Mouse (Mus musculus) forebrain, embryonic 11.5 days (tissue): ENCODE measurements around the gene Plxnc1. TPM values are rescaled to one million over a fixed set of nuclear protein-coding genes. Genes with fewer than 3 reads are reported as not detected.
A peak's percentile ranks its signal among the peaks of the same experiment; 100 is the strongest.

Experiments
- ATAC-seq: fragments of 200-750 bp; cut with Nextera tagmentation; replicated peaks from 2 replicates; pipeline ENCODE4 v1.8.0; 2017; ENCODE audit warnings: moderate TSS enrichment; ENCODE audit not compliant: low FRiP score
- DNase-seq: peaks from one replicate; pipeline ENCODE4 v3.0.0-alpha.2; 2017; ENCODE audit warnings: low spot score
- H3K27ac ChIP-seq: fragments of 300-500 bp; sonication (generic); 2 replicates; pipeline ENCODE4 v1.5.1; 2014; ENCODE audit warnings: low read depth, low read length
- H3K27me3 ChIP-seq: fragments of 300-500 bp; sonication (generic); 2 replicates; pipeline ENCODE4 v1.6.1; 2014; ENCODE audit warnings: mild to moderate bottlenecking, low read length, mixed read lengths; ENCODE audit not compliant: control insufficient read depth, insufficient read depth
- H3K36me3 ChIP-seq: fragments of 300-500 bp; sonication (generic); 2 replicates; pipeline ENCODE4 v1.6.1; 2014; ENCODE audit warnings: mild to moderate bottlenecking, low read length, moderate library complexity, mixed read lengths; ENCODE audit not compliant: control insufficient read depth, insufficient read depth
- H3K4me1 ChIP-seq: fragments of 300-500 bp; sonication (generic); replicated peaks from 2 replicates; pipeline ENCODE4 v1.6.1; 2014; ENCODE audit warnings: low read length, mixed read lengths; ENCODE audit not compliant: control insufficient read depth, insufficient read depth
- H3K4me2 ChIP-seq: fragments of 300-500 bp; sonication (generic); 2 replicates; pipeline ENCODE4 v1.6.1; 2014; ENCODE audit warnings: low read depth, mild to moderate bottlenecking, low read length, moderate library complexity, mixed read lengths; ENCODE audit not compliant: severe bottlenecking
- H3K4me3 ChIP-seq: fragments of 300-500 bp; sonication (generic); 2 replicates; pipeline ENCODE4 v1.5.1; 2014; ENCODE audit warnings: low read depth, low read length
- H3K9ac ChIP-seq: fragments of 300-500 bp; sonication (generic); 2 replicates; pipeline ENCODE4 v1.6.1; 2014; ENCODE audit warnings: low read length
- H3K9me3 ChIP-seq: fragments of 300-500 bp; sonication (generic); 2 replicates; pipeline ENCODE4 v1.6.1; 2016; ENCODE audit warnings: low read length, mixed read lengths; ENCODE audit not compliant: control insufficient read depth
- WGBS: fragments of 180-500 bp; shearing (Covaris S2); extraction: QIAGEN DNeasy Blood & Tissue Kit; methylation state at CpG from one replicate; pipeline ENCODE4 v1.1.7; 2014; 5-methylcytosine and 5-hydroxymethylcytosine counted together
- polyA plus RNA-seq: library from polyadenylated mRNA; unstranded; fragments of >200 nt; fragmentation: Nextera tagmentation; extraction: Ambion mirVana; gene quantifications from 2 replicates; pipeline ENCODE4 v1.2.1, GENCODE M21; 2014

Gene Plxnc1
- polyA plus RNA-seq, 1 experiment from 2014 or later, result 7.5 TPM

DNA sequence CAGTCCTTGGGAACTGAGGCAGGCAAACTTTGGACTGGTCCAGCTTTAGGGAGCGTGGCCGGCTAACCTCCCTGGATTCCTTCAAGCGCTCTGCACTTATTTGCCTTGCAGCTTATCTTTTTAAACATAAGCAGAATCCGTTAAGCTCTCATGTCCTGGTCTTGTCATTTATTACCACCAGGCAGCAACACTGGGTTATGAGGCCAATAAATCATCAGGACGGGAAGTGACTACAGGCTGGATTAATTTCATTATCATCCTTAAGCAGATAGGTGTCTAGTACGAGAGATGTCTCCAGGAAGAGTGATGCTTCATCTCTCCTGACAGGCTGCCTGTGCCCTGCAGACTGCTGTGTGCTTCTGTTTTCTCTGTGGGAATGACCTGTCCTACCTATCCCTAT is 136.4 kb downstream of the Plxnc1 start:
- 86% methylated on average over 6 of the region's 6 CpGs for WGBS

GRCm38 (mm10) chr10:94807323-94807722 is 137.3 kb downstream of the Plxnc1 start:
- no peak overlapping the region for H3K9ac ChIP-seq

More for the DNA sequence above, 136.4 kb downstream of the Plxnc1 start:
- Histone ChIP-seq H3K36me3 (no peaks in the 10 kb centered on the region), H3K27ac (no peak overlapping the region), H3K4me2 (no peak overlapping the region), H3K9ac (no peak overlapping the region), H3K27me3 (no peaks in the 10 kb centered on the region), H3K4me3 (no peak overlapping the region), H3K9me3 (no peaks in the 10 kb centered on the region), H3K4me1 (no peaks in the 10 kb centered on the region; the same call in 1 of the 2 replicates)
- DNase-seq (peak; percentile 25), ATAC-seq (no peak)

GRCm38 (mm10) chr10:94804909-94805220 is 139.8 kb downstream of the Plxnc1 start:
- Histone ChIP-seq H3K36me3 (no peaks in the 10 kb centered on the region), H3K27ac (no peak overlapping the region), H3K27me3 (no peaks in the 10 kb centered on the region), H3K9me3 (no peaks in the 10 kb centered on the region), H3K4me2 (no peak overlapping the region), H3K9ac (no peak overlapping the region), H3K4me1 (no peaks in the 10 kb centered on the region), H3K4me3 (no peak overlapping the region)
- 88% methylated on average over 1 of the region's 1 CpGs for WGBS
- ATAC-seq, result no peak
- peak; percentile 30 for DNase-seq

More at GRCm38 (mm10) chr10:94807323-94807722, 137.3 kb downstream of the Plxnc1 start:
- H3K36me3 ChIP-seq, result no peaks in the 10 kb centered on the region
- no peak overlapping the region for H3K4me3 ChIP-seq
- H3K27me3 ChIP-seq, result no peaks in the 10 kb centered on the region
- ATAC-seq (no peak), DNase-seq (no peak)
- 85% methylated on average over 7 of the region's 7 CpGs for WGBS
- H3K4me2 ChIP-seq, result no peak overlapping the region
- no peak overlapping the region for H3K27ac ChIP-seq
- no peaks in the 10 kb centered on the region for H3K9me3 ChIP-seq
- H3K4me1 ChIP-seq, result no peaks in the 10 kb centered on the region; the same call in 1 of the 2 replicates

GRCm38 (mm10) chr10:94804029-94804908 is 140.4 kb downstream of the Plxnc1 start:
- no peaks in the 10 kb centered on the region for H3K36me3 ChIP-seq
- 83% methylated on average over 10 of the region's 10 CpGs for WGBS

DNA sequence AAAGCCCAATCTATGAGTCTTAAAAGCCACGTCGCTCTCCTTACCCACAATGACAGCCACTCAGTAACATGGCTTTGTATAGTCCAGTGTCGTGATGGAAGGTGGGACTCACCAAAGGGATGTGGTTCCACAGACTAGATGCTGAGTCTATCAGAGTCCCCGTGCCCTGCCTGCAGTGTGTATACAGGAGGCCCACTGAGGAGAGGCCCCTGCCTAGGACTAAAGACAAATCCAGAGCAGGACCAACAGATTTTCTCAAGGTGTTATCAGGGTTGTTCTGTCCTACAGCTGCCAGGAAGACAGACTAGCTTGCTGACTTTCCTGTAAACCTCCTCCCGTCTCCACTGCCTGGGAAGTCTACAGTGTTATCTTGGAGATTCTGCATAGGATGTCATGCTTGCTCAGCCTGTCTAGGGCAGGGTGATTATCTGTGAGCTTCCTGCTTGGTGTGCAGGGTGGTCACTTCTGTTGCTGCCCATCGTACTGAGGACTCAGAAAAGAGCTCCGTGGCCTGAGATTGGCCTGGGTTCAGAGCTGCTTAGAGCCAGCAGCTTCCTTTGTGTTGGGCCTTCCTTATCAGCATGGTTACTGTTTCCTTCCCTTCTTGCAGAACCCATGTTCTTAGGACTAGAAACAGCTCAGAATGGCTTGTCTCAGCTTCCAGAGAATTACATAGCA is 143.8 kb downstream of the Plxnc1 start:
- Histone ChIP-seq H3K4me3 (no peak overlapping the region), H3K27me3 (no peaks in the 10 kb centered on the region), H3K27ac (no peak overlapping the region), H3K4me1 (no peaks in the 10 kb centered on the region; the same call in 1 of the 2 replicates), H3K36me3 (no peaks in the 10 kb centered on the region; the same call in 1 of the 2 replicates), H3K9me3 (no peaks in the 10 kb centered on the region), H3K9ac (no peak overlapping the region), H3K4me2 (no peak overlapping the region)
- ATAC-seq (no peak), DNase-seq (no peak)
- 85% methylated on average over 7 of the region's 7 CpGs for WGBS

More at GRCm38 (mm10) chr10:94804029-94804908, 140.4 kb downstream of the Plxnc1 start:
- Histone ChIP-seq H3K9ac (no peak overlapping the region), H3K4me2 (no peak overlapping the region), H3K27ac (no peak overlapping the region), H3K27me3 (no peaks in the 10 kb centered on the region), H3K4me1 (no peaks in the 10 kb centered on the region; the same call in 1 of the 2 replicates), H3K4me3 (no peak overlapping the region), H3K9me3 (no peaks in the 10 kb centered on the region)
- no peak for ATAC-seq
- peak; percentile 22 for DNase-seq

DNA sequence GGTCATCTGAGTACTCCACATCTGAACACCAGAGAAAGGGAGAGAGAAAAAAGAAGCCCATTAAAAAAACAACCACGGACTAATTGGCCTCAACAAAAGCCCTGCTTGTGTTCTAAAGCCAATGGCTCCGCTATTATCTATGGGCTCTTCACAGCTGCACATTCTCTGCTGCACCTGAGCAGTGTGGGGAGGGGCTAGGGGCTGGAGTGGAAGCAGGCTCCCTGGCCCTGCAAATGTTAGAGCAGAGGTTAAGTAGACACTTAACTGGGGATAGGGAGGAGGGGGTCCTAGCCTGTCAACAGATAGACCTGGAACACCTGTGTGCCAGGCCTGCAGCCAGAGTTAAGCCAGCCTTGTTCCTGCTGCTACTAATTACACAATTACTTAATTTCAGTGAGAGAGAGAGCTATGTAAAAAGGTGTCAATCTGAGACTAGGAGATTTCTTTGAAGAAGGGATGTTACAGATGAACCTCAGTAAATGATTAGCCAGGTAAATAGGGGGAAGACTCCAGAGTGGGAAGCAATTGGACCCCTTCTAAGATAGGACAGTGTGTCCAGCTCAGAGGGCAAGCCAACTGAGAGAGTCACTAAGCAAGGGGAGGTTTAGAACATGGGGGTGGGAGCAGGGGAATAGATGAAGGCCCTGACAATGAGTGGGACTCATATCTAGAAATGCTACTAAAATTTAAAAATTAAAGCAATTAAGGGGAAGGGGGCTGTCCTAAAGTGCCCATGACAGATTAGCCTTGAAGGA is 145.0 kb downstream of the Plxnc1 start:
- H3K36me3 ChIP-seq, result no peaks in the 10 kb centered on the region; the same call in 1 of the 2 replicates
- H3K27ac ChIP-seq, result no peak overlapping the region
- ATAC-seq (no peak), DNase-seq (no peak)
- H3K4me3 ChIP-seq, result no peak overlapping the region
- H3K9ac ChIP-seq, result no peak overlapping the region
- H3K4me1 ChIP-seq, result no peaks in the 10 kb centered on the region; the same call in 1 of the 2 replicates
- H3K9me3 ChIP-seq, result no peaks in the 10 kb centered on the region
- 13% methylated on average over 2 of the region's 2 CpGs for WGBS
- H3K4me2 ChIP-seq, result no peak overlapping the region
- no peaks in the 10 kb centered on the region for H3K27me3 ChIP-seq

DNA sequence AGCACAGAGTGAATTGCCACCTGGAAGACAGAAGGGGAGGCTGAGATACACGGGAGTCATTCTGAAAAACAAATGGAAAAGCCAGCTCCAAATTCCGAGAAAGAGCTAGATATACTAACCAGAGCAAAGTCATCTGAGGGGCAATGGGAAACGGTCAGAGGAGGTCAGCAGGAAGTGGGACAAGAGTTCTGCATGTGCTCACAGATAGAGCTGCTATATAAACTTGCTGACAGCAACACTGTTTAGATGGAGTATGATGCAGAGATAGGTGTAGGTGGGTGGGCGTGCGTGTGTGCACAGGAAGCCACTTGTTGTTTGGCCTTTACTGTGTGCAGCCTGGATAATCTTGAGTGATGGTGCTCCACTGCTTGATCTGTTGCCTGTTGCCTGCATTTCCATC is 146.5 kb downstream of the Plxnc1 start:
- Histone ChIP-seq H3K36me3 (no peaks in the 10 kb centered on the region; the same call in 1 of the 2 replicates), H3K4me3 (no peak overlapping the region), H3K4me2 (no peak overlapping the region), H3K27me3 (no peaks in the 10 kb centered on the region), H3K4me1 (no peaks in the 10 kb centered on the region; the same call in 1 of the 2 replicates), H3K9me3 (no peaks in the 10 kb centered on the region), H3K27ac (no peak overlapping the region), H3K9ac (no peak overlapping the region)
- WGBS, result 89% methylated on average over 5 of the region's 5 CpGs
- DNase-seq (no peak), ATAC-seq (no peak)

DNA sequence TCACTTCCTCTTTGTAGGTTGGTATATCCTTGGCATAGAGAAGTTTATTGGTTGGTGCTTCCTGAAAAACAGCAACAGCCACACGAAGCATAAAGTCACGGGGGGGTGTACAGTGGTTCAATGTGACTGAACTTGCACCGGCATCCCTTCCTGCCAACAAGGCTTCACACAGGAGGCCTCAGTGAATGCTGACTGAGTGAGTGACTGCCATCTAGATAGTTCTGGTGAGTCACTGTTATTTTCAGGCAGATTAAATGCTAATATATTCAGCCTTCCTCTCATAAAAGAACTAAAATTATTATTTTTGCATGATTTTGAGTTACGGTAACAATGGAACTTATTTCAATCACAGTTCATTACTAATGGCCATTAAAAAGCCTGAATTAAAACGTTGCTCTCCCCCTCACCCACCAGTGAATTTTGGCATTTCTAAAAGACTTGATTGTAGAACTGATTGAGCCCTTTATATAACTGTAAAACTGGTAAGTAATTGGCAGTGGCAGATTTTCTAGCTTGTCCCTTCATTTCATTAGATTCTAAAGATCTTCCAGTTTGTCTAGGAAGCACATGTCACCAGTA is 149.9 kb downstream of the Plxnc1 start:
- ATAC-seq (no peak), DNase-seq (no peak)
- H3K27me3 ChIP-seq, result no peaks in the 10 kb centered on the region
- no peaks in the 10 kb centered on the region; the same call in 1 of the 2 replicates for H3K4me1 ChIP-seq
- no peak overlapping the region for H3K27ac ChIP-seq
- 93% methylated on average over 5 of the region's 5 CpGs for WGBS
- H3K9me3 ChIP-seq, result no peaks in the 10 kb centered on the region
- H3K9ac ChIP-seq, result no peak overlapping the region
- H3K36me3 ChIP-seq, result no peaks in the 10 kb centered on the region; the same call in 1 of the 2 replicates
- H3K4me3 ChIP-seq, result no peak overlapping the region
- no peak overlapping the region for H3K4me2 ChIP-seq
